Mouse (Mus musculus): ENCODE data around the gene Ntrk2. TPM values are rescaled to one million over a fixed set of nuclear protein-coding genes. Genes with fewer than 3 reads are reported as not detected.

Gene Ntrk2
- polyA plus RNA-seq (2014; fragmentation: Illumina TruSeq; extraction: RNeasy Lipid Tissue Mini Kit (QIAGEN cat#74804); ENCODE audit: low read depth, low replicate concordance) = 1.6 TPM

GRCm38 (mm10) chr13:58806397-58806892 lies at the start of gene Ntrk2:
Gene Ntrk2 (plus strand): TSS chr13:58806569.

Other genes with a start within 250 kb of the Ntrk2 start
- 0.31 TPM for gene Slc28a3, start 195.7 kb upstream of the Ntrk2 start, polyA plus RNA-seq (2014; fragmentation: Illumina TruSeq; extraction: RNeasy Lipid Tissue Mini Kit (QIAGEN cat#74804); ENCODE audit: low read depth, low replicate concordance)